Mouse (Mus musculus): ENCODE results near the gene Lhx4. TPM values are rescaled to one million over a fixed set of nuclear protein-coding genes. Genes with fewer than 3 reads are reported as not detected.

The Lhx4 gene
- polyA plus RNA-seq, 1 experiment = not detected

- WGBS = 47% methylated on average over 17 of the region's 17 CpGs
- no peak for TF ChIP-seq CTCF (IDR thresholded peaks at IDR 0.05; ENCODE audit: extremely low read depth, insufficient read length, insufficient replicate concordance, low read depth, low read length)
- no peak for TF ChIP-seq POLR2A (IDR thresholded peaks at IDR 0.05; ENCODE audit: low read depth, low read length)
- no peaks in the 10 kb centered on the region for H3K36me3 ChIP-seq (ENCODE audit: control insufficient read depth, insufficient read depth, low read length)
- H3K27me3 ChIP-seq (ENCODE audit: control insufficient read depth, insufficient read depth, low read length) = no peaks in the 10 kb centered on the region
- H3K27ac ChIP-seq (ENCODE audit: insufficient read depth, low read depth, low read length) = no peak overlapping the region
- no peak overlapping the region for H3K4me3 ChIP-seq (ENCODE audit: low read depth, low read length)
- no peaks in the 10 kb centered on the region for H3K4me1 ChIP-seq (ENCODE audit: control insufficient read depth, insufficient read depth, insufficient read length, low read length)
These were observed 52.9 kb downstream of the Lhx4 start for GRCm38 (mm10) chr1:155698373-155699159.

- TF ChIP-seq CTCF (IDR thresholded peaks at IDR 0.05; ENCODE audit: extremely low read depth, insufficient read length, insufficient replicate concordance, low read depth, low read length) (no peak), POLR2A (IDR thresholded peaks at IDR 0.05; ENCODE audit: low read depth, low read length) (no peak)
- Histone ChIP-seq H3K27ac (ENCODE audit: insufficient read depth, low read depth, low read length) (no peak overlapping the region), H3K36me3 (ENCODE audit: control insufficient read depth, insufficient read depth, low read length) (no peaks in the 10 kb centered on the region), H3K4me1 (ENCODE audit: control insufficient read depth, insufficient read depth, insufficient read length, low read length) (no peaks in the 10 kb centered on the region), H3K4me3 (ENCODE audit: low read depth, low read length) (no peak overlapping the region), H3K27me3 (ENCODE audit: control insufficient read depth, insufficient read depth, low read length) (no peaks in the 10 kb centered on the region)
- 66% methylated on average over 5 of the region's 5 CpGs for WGBS
These were observed 58.0 kb downstream of the Lhx4 start for GRCm38 (mm10) chr1:155693443-155693842.

GRCm38 (mm10) chr1:155693026-155693425 lies 58.5 kb downstream of the Lhx4 start:
- Histone ChIP-seq H3K36me3 (ENCODE audit: control insufficient read depth, insufficient read depth, low read length) (no peaks in the 10 kb centered on the region), H3K4me3 (ENCODE audit: low read depth, low read length) (no peak overlapping the region), H3K4me1 (ENCODE audit: control insufficient read depth, insufficient read depth, insufficient read length, low read length) (no peaks in the 10 kb centered on the region), H3K27me3 (ENCODE audit: control insufficient read depth, insufficient read depth, low read length) (no peaks in the 10 kb centered on the region), H3K27ac (ENCODE audit: insufficient read depth, low read depth, low read length) (no peak overlapping the region)
- TF ChIP-seq POLR2A (IDR thresholded peaks at IDR 0.05; ENCODE audit: low read depth, low read length) (no peak), CTCF (IDR thresholded peaks at IDR 0.05; ENCODE audit: extremely low read depth, insufficient read length, insufficient replicate concordance, low read depth, low read length) (no peak)
- WGBS = 56% methylated on average over 11 of the region's 11 CpGs

GRCm38 (mm10) chr1:155692230-155692629 lies 59.3 kb downstream of the Lhx4 start:
- H3K27ac ChIP-seq (ENCODE audit: insufficient read depth, low read depth, low read length) = no peak overlapping the region
- WGBS = 97% methylated on average over 6 of the region's 6 CpGs
- H3K27me3 ChIP-seq (ENCODE audit: control insufficient read depth, insufficient read depth, low read length) = no peaks in the 10 kb centered on the region
- no peaks in the 10 kb centered on the region for H3K4me1 ChIP-seq (ENCODE audit: control insufficient read depth, insufficient read depth, insufficient read length, low read length)
- no peaks in the 10 kb centered on the region for H3K36me3 ChIP-seq (ENCODE audit: control insufficient read depth, insufficient read depth, low read length)
- no peak overlapping the region for H3K4me3 ChIP-seq (ENCODE audit: low read depth, low read length)
- TF ChIP-seq CTCF (IDR thresholded peaks at IDR 0.05; ENCODE audit: extremely low read depth, insufficient read length, insufficient replicate concordance, low read depth, low read length) = no peak
- no peak for TF ChIP-seq POLR2A (IDR thresholded peaks at IDR 0.05; ENCODE audit: low read depth, low read length)

- TF ChIP-seq POLR2A (IDR thresholded peaks at IDR 0.05; ENCODE audit: low read depth, low read length) (no peak), CTCF (IDR thresholded peaks at IDR 0.05; ENCODE audit: extremely low read depth, insufficient read length, insufficient replicate concordance, low read depth, low read length) (no peak)
- peaks cover 1% of the 10 kb centered on the region; the same call in 1 of the 2 replicates for H3K36me3 ChIP-seq (ENCODE audit: control insufficient read depth, insufficient read depth, low read length)
- peaks cover 2% of the 10 kb centered on the region; the same call in 1 of the 2 replicates for H3K4me1 ChIP-seq (ENCODE audit: control insufficient read depth, insufficient read depth, insufficient read length, low read length)
- no peaks in the 10 kb centered on the region for H3K27me3 ChIP-seq (ENCODE audit: control insufficient read depth, insufficient read depth, low read length)
- H3K27ac ChIP-seq (ENCODE audit: insufficient read depth, low read depth, low read length) = no peak overlapping the region
- WGBS = 89% methylated on average over 5 of the region's 5 CpGs
- no peak overlapping the region for H3K4me3 ChIP-seq (ENCODE audit: low read depth, low read length)
These were observed 61.9 kb downstream of the Lhx4 start for GRCm38 (mm10) chr1:155689558-155689957.

GRCm38 (mm10) chr1:155689141-155689540 lies 62.3 kb downstream of the Lhx4 start:
- peaks cover 2% of the 10 kb centered on the region; the same call in 1 of the 2 replicates for H3K4me1 ChIP-seq (ENCODE audit: control insufficient read depth, insufficient read depth, insufficient read length, low read length)
- 89% methylated on average over 4 of the region's 4 CpGs for WGBS
- H3K27me3 ChIP-seq (ENCODE audit: control insufficient read depth, insufficient read depth, low read length) = no peaks in the 10 kb centered on the region
- peaks cover 1% of the 10 kb centered on the region; the same call in 1 of the 2 replicates for H3K36me3 ChIP-seq (ENCODE audit: control insufficient read depth, insufficient read depth, low read length)
- no peak overlapping the region for H3K4me3 ChIP-seq (ENCODE audit: low read depth, low read length)
- no peak for TF ChIP-seq POLR2A (IDR thresholded peaks at IDR 0.05; ENCODE audit: low read depth, low read length)
- TF ChIP-seq CTCF (IDR thresholded peaks at IDR 0.05; ENCODE audit: extremely low read depth, insufficient read length, insufficient replicate concordance, low read depth, low read length) = no peak
- no peak overlapping the region for H3K27ac ChIP-seq (ENCODE audit: insufficient read depth, low read depth, low read length)

GRCm38 (mm10) chr1:155686816-155687215 lies 64.7 kb downstream of the Lhx4 start:
- Histone ChIP-seq H3K27ac (ENCODE audit: insufficient read depth, low read depth, low read length) (no peak overlapping the region), H3K4me1 (ENCODE audit: control insufficient read depth, insufficient read depth, insufficient read length, low read length) (peaks cover 2% of the 10 kb centered on the region; the same call in 1 of the 2 replicates), H3K36me3 (ENCODE audit: control insufficient read depth, insufficient read depth, low read length) (peaks cover 1% of the 10 kb centered on the region; the same call in 1 of the 2 replicates), H3K27me3 (ENCODE audit: control insufficient read depth, insufficient read depth, low read length) (no peaks in the 10 kb centered on the region), H3K4me3 (ENCODE audit: low read depth, low read length) (no peak overlapping the region)
- WGBS = 90% methylated on average over 15 of the region's 15 CpGs
- TF ChIP-seq CTCF (IDR thresholded peaks at IDR 0.05; ENCODE audit: extremely low read depth, insufficient read length, insufficient replicate concordance, low read depth, low read length) (no peak), POLR2A (IDR thresholded peaks at IDR 0.05; ENCODE audit: low read depth, low read length) (no peak)
